ENCODE assay signal across 8 mouse cellular contexts in the genomic region with DNA sequence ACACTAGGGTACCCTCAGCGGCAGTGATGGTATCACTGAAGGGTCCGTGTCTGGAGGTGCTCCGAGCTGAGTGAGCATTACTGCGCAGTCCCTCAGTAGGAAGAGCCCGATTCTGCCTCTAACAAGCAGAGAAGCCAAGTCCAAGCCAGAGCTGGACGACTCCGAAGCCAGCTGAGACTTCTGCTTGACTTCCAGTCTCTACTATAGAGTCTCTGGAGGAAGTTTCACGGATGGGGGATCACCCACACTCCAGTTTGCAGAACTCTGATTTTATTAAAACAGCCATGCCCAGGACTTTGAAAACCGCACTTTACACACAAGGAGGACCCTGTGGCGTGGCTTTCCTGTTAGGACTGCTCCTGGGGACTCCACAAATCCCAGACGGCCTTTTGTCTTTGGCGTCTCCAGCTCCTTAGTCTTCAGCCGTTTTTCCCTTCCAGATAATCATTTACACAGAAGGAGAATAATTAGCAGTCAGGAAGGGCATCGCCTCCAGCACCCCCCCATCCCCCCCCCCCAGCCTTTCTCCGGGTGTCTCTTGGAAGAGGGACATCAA.
A peak's percentile ranks its signal among the peaks of the same experiment; 100 is the strongest.
DNase-seq lines count a peak whose midpoint lies in the region; ATAC-seq and TF ChIP-seq lines count a peak whose summit lies in the region.

No protein-coding gene starts in this region.

- DNase-seq in embryo, embryonic 10 days (ENCODE audit: low spot score): peak; percentile 54
- DNase-seq in embryo, embryonic 9.5 days (ENCODE audit: extremely low spot score): no peak
- no peak for DNase-seq in stomach, postnatal 0 days (ENCODE audit: low spot score)
- DNase-seq in urinary bladder, adult 18-20 months (ENCODE audit: low spot score in 2 of 2): no peak
- no peak for DNase-seq in spleen, postnatal 14 days (ENCODE audit: low spot score in 2 of 2)
- no peak for DNase-seq in gastrocnemius, postnatal 4 days (ENCODE audit: low spot score in 2 of 2)

- peak overlapping the region; percentile 18 for H3K4me2 ChIP-seq in stomach, embryonic 14.5 days (replicated peaks; ENCODE audit: low read depth, low read length)
- no peak overlapping the region for H3K4me2 ChIP-seq in stomach, postnatal 0 days (replicated peaks; ENCODE audit: low read depth)
- peak overlapping the region; percentile 24; the same call in 1 of the 2 replicates for H3K4me2 ChIP-seq in limb, embryonic 15.5 days

- H3K36me3 ChIP-seq in stomach, embryonic 14.5 days (ENCODE audit: control insufficient read depth, insufficient read depth, low read length): no peaks in the 10 kb centered on the region
- no peaks in the 10 kb centered on the region for H3K36me3 ChIP-seq in stomach, postnatal 0 days (ENCODE audit: control insufficient read depth, insufficient read depth, low read length)
- no peaks in the 10 kb centered on the region for H3K36me3 ChIP-seq in limb, embryonic 15.5 days

- H3K4me3 ChIP-seq in stomach, embryonic 14.5 days (ENCODE audit: low read depth, low read length): no peak overlapping the region
- H3K4me3 ChIP-seq in stomach, postnatal 0 days (ENCODE audit: low read depth, low read length): no peak overlapping the region
- H3K4me3 ChIP-seq in limb, embryonic 15.5 days: peak overlapping the region; percentile 14; the same call in 1 of the 2 replicates

- 0 out of 2 replicates have a peak, but pooled peaks cover 6% of the 10 kb centered on the region for H3K4me1 ChIP-seq in stomach, embryonic 14.5 days (ENCODE audit: control insufficient read depth, insufficient read depth, low read length)
- no peaks in the 10 kb centered on the region for H3K4me1 ChIP-seq in stomach, postnatal 0 days (replicated peaks; ENCODE audit: control insufficient read depth, insufficient read depth)
- peaks cover 21% of the 10 kb centered on the region for H3K4me1 ChIP-seq in limb, embryonic 15.5 days

- H3K27me3 ChIP-seq in stomach, embryonic 14.5 days (ENCODE audit: control insufficient read depth, insufficient read depth, low read length): peaks cover 5% of the 10 kb centered on the region; the same call in 1 of the 2 replicates
- H3K27me3 ChIP-seq in stomach, postnatal 0 days (ENCODE audit: control insufficient read depth, insufficient read depth, low read length): no peaks in the 10 kb centered on the region
- H3K27me3 ChIP-seq in limb, embryonic 15.5 days: peaks cover 13% of the 10 kb centered on the region; the same call in 1 of the 2 replicates

- no peak overlapping the region for H3K27ac ChIP-seq in stomach, embryonic 14.5 days (ENCODE audit: low read length)
- H3K27ac ChIP-seq in stomach, postnatal 0 days (replicated peaks): no peak overlapping the region
- no peak overlapping the region for H3K27ac ChIP-seq in limb, embryonic 15.5 days

- H3K9ac ChIP-seq in stomach, embryonic 14.5 days (replicated peaks; ENCODE audit: low read depth, low read length): no peak overlapping the region
- no peak overlapping the region for H3K9ac ChIP-seq in stomach, postnatal 0 days (ENCODE audit: low read length)
- H3K9ac ChIP-seq in limb, embryonic 15.5 days: no peak overlapping the region

- WGBS in stomach, embryonic 14.5 days: 2% methylated on average over 15 of the region's 15 CpGs
- 3% methylated on average over 15 of the region's 15 CpGs for WGBS in stomach, postnatal 0 days
- 4% methylated on average over 15 of the region's 15 CpGs for WGBS in limb, embryonic 15.5 days

- H3K9me3 ChIP-seq in stomach, embryonic 14.5 days (ENCODE audit: control insufficient read depth, low read depth, low read length): no peaks in the 10 kb centered on the region
- no peaks in the 10 kb centered on the region for H3K9me3 ChIP-seq in stomach, postnatal 0 days (ENCODE audit: control insufficient read depth, low read length)
- H3K9me3 ChIP-seq in limb, embryonic 15.5 days: no peaks in the 10 kb centered on the region

- no peak for ATAC-seq in stomach, embryonic 14.5 days (ENCODE audit: insufficient number of reproducible peaks, insufficient read depth, low FRiP score, low read depth)
- no peak for ATAC-seq in stomach, postnatal 0 days (ENCODE audit: low FRiP score, low TSS enrichment)
- ATAC-seq in limb, embryonic 15.5 days (ENCODE audit: insufficient number of reproducible peaks, low FRiP score, low TSS enrichment, low read depth): no peak

- no peak for TF ChIP-seq EP300 in stomach, postnatal 0 days (optimal IDR thresholded peaks at IDR 0.05)

- TF ChIP-seq CTCF in stomach, postnatal 0 days (IDR thresholded peaks at IDR 0.05; ENCODE audit: low read depth): no peak
